Mouse (Mus musculus): ENCODE measurements around the gene Chst11.

- TF ChIP-seq EP300 (IDR thresholded peaks at IDR 0.05) (no peak), CTCF (IDR thresholded peaks at IDR 0.05) (no peak)
Observed at GRCm38 (mm10) chr10:83093705-83094104, 108.4 kb downstream of the Chst11 start.

Data from lung, postnatal 0 days (tissue).